16 mouse cellular contexts compared by ENCODE assay signal in genomic region chr2:38829521-38829920, GRCm38 (mm10).
"Had no signal": no experiment of that assay in that cellular context is flagged by ENCODE, and none has a peak within 500 bp of the region (broad histone marks: within the 10 kb centered on the region; RNA-seq: fewer than 3 reads in every experiment).

No protein-coding gene starts in this region.

- ATAC-seq: liver, postnatal 0 days; lung, postnatal 0 days; midbrain, embryonic 16.5 days had no signal

- DNase-seq: liver, postnatal 0 days; lung, adult 2 months; lung, postnatal 14 days; lung, postnatal 4 days; midbrain, embryonic 14.5 days; right cerebral cortex, postnatal 14 days; spleen, adult 18-20 months; thymus, adult 18-20 months; thymus, postnatal 14 days; thymus, postnatal 36 days had no signal

- H3K27me3 ChIP-seq: lung, embryonic 15.5 days; midbrain, embryonic 12.5 days; neural tube, embryonic 12.5 days had no signal

- H3K4me3 ChIP-seq: lung, embryonic 15.5 days; midbrain, embryonic 10.5 days; midbrain, embryonic 12.5 days; neural tube, embryonic 12.5 days had no signal

- H3K9ac ChIP-seq: liver, postnatal 0 days; lung, embryonic 15.5 days; midbrain, embryonic 12.5 days; neural tube, embryonic 12.5 days had no signal

- H3K9me3 ChIP-seq: lung, embryonic 15.5 days; midbrain, embryonic 10.5 days; midbrain, embryonic 12.5 days; neural tube, embryonic 12.5 days had no signal

- H3K27ac ChIP-seq: lung, embryonic 15.5 days; midbrain, embryonic 10.5 days; midbrain, embryonic 12.5 days; neural tube, embryonic 12.5 days had no signal

- H3K4me2 ChIP-seq: lung, embryonic 15.5 days; midbrain, embryonic 12.5 days; neural tube, embryonic 12.5 days had no signal
